Mouse (Mus musculus): ENCODE results near the gene Gm43552.

DNA sequence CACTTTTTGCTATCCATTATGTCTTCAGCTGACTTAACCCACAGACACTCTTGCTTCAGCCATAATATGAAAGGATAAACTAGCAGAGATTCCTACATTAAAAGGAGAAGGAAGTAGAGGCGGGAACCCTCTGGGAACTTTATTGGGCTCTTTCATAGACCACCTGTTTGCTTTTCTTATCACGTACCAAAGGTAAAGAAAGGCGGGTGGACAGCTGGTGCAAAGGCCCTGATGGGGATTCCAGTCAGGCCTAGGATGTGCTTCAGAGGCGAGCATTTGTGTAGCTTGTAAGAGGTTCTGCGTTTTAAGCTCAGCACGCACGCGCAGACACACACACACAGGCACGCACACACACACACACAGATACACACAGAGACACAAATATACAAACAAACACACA, 8.8 kb upstream of the Gm43552 start:
- TF ChIP-seq EP300 (IDR thresholded peaks at IDR 0.05; ENCODE audit: low read depth) (no peak), CTCF (IDR thresholded peaks at IDR 0.05; ENCODE audit: low read depth) (no peak)
